Mouse (Mus musculus): ENCODE results near the gene Esr1. TPM values are rescaled to one million over a fixed set of nuclear protein-coding genes. Genes with fewer than 3 reads are reported as not detected.

Gene Esr1
- total and polyA plus RNA-seq, 2 experiments = 12.2 to 30.3 TPM

DNA sequence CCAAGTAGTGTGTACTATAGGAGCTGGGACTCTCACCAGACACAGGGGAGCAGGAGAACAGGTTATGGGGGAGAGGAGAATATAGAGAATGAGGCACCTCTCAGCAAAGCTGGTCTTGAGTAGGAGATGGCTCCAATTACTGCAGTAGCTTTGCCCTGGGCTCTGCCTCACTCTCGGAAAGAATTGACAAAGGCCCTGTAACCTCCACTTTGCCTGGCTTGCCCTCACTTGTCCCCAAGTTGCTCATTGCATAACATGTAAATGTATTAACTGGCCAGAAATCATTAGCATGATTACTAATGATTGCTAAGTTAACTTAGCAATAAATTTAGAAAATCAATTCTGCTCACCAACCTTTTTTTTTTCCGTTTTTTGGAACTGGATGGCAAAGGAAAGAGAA, 333.3 kb downstream of the Esr1 start:
- WGBS = 28% methylated on average over 2 of the region's 2 CpGs
- peak; percentile 28 for DNase-seq (ENCODE audit: extremely low read depth, low read depth, low spot score)
- Histone ChIP-seq H3K79me2 (ENCODE audit: control insufficient read depth, insufficient read depth, low read length) (no peaks in the 10 kb centered on the region), H3K27me3 (ENCODE audit: control insufficient read depth, insufficient read depth, low read length) (no peaks in the 10 kb centered on the region), H3K36me3 (ENCODE audit: control insufficient read depth, insufficient read depth, low read length) (peaks cover 7% of the 10 kb centered on the region), H3K4me1 (ENCODE audit: control insufficient read depth, insufficient read depth, low read length) (peaks cover 2% of the 10 kb centered on the region; the same call in 1 of the 2 replicates), H3K9ac (ENCODE audit: low read depth, low read length) (no peak overlapping the region), H3K27ac (replicated peaks; ENCODE audit: insufficient read depth, low read depth, low read length) (no peak overlapping the region), H3K4me3 (ENCODE audit: insufficient read depth, low read depth, low read length) (no peak overlapping the region)
- no peak for TF ChIP-seq POLR2A (IDR thresholded peaks at IDR 0.05; ENCODE audit: extremely low read depth, insufficient read depth, low read length)
- no peak for TF ChIP-seq CTCF (IDR thresholded peaks at IDR 0.05; ENCODE audit: low read depth, low read length)

DNA sequence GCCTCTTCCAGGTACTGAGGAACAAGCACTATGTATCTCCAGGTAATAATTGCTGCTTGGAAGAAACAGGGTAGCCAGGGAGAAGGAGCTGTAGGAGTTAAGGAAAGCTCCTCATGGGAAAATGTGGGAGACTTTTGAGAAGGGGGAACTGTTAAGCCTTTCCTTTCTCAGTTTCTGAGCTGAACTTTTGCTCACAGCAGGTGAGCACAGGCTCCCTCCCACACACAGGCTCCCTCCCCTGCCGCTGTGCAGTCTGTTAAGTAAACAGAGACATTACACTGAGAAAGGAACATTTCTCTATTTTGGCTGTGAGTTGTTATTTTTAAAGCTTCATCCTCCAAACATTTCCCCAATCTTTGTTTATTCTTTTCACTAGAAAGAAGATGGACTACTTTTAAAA, 354.4 kb downstream of the Esr1 start:
- Histone ChIP-seq H3K27ac (replicated peaks; ENCODE audit: insufficient read depth, low read depth, low read length) (no peak overlapping the region), H3K4me3 (ENCODE audit: insufficient read depth, low read depth, low read length) (no peak overlapping the region), H3K9ac (ENCODE audit: low read depth, low read length) (no peak overlapping the region), H3K4me1 (ENCODE audit: control insufficient read depth, insufficient read depth, low read length) (no peaks in the 10 kb centered on the region), H3K36me3 (ENCODE audit: control insufficient read depth, insufficient read depth, low read length) (peaks cover 6% of the 10 kb centered on the region), H3K79me2 (ENCODE audit: control insufficient read depth, insufficient read depth, low read length) (no peaks in the 10 kb centered on the region), H3K27me3 (ENCODE audit: control insufficient read depth, insufficient read depth, low read length) (no peaks in the 10 kb centered on the region)
- no peak for DNase-seq (ENCODE audit: extremely low read depth, low read depth, low spot score)
- no peak for TF ChIP-seq CTCF (IDR thresholded peaks at IDR 0.05; ENCODE audit: low read depth, low read length)
- no peak for TF ChIP-seq POLR2A (IDR thresholded peaks at IDR 0.05; ENCODE audit: extremely low read depth, insufficient read depth, low read length)
- 17% methylated on average over 1 of the region's 1 CpGs for WGBS

DNA sequence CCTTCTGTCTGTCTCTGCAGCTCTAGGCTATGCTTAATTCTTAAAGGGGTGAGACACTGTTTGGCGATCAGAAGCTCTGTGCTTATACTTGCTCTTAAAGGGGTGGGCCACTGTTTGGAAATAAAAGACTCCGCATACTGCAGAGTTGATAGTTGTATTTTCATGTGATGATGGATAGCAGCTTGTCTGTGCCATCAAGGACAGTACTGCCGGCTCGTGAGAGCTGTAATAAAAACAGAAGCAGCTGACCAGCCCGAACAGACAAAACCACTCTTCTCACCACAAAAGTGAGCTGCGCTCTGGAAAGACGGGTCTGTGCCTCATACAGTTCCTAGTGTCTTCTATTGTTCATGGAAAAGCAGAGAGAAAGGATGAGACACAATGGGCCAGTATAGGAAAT, 359.8 kb downstream of the Esr1 start:
- WGBS = 93% methylated on average over 7 of the region's 7 CpGs
- TF ChIP-seq POLR2A (IDR thresholded peaks at IDR 0.05; ENCODE audit: extremely low read depth, insufficient read depth, low read length) = no peak
- TF ChIP-seq CTCF (IDR thresholded peaks at IDR 0.05; ENCODE audit: low read depth, low read length) = no peak
- H3K36me3 ChIP-seq (ENCODE audit: control insufficient read depth, insufficient read depth, low read length) = peaks cover 8% of the 10 kb centered on the region
- H3K79me2 ChIP-seq (ENCODE audit: control insufficient read depth, insufficient read depth, low read length) = no peaks in the 10 kb centered on the region
- H3K4me3 ChIP-seq (ENCODE audit: insufficient read depth, low read depth, low read length) = no peak overlapping the region
- H3K9ac ChIP-seq (ENCODE audit: low read depth, low read length) = no peak overlapping the region
- no peaks in the 10 kb centered on the region for H3K27me3 ChIP-seq (ENCODE audit: control insufficient read depth, insufficient read depth, low read length)
- no peak overlapping the region for H3K27ac ChIP-seq (replicated peaks; ENCODE audit: insufficient read depth, low read depth, low read length)
- H3K4me1 ChIP-seq (ENCODE audit: control insufficient read depth, insufficient read depth, low read length) = no peaks in the 10 kb centered on the region; the same call in 1 of the 2 replicates
- no peak for DNase-seq (ENCODE audit: extremely low read depth, low read depth, low spot score)

GRCm38 (mm10) chr10:4971586-4971985, 360.2 kb downstream of the Esr1 start:
- Histone ChIP-seq H3K4me3 (ENCODE audit: insufficient read depth, low read depth, low read length) (no peak overlapping the region), H3K4me1 (ENCODE audit: control insufficient read depth, insufficient read depth, low read length) (no peaks in the 10 kb centered on the region; the same call in 1 of the 2 replicates), H3K27me3 (ENCODE audit: control insufficient read depth, insufficient read depth, low read length) (no peaks in the 10 kb centered on the region), H3K36me3 (ENCODE audit: control insufficient read depth, insufficient read depth, low read length) (peaks cover 8% of the 10 kb centered on the region), H3K79me2 (ENCODE audit: control insufficient read depth, insufficient read depth, low read length) (no peaks in the 10 kb centered on the region), H3K27ac (replicated peaks; ENCODE audit: insufficient read depth, low read depth, low read length) (no peak overlapping the region), H3K9ac (ENCODE audit: low read depth, low read length) (no peak overlapping the region)
- DNase-seq (ENCODE audit: extremely low read depth, low read depth, low spot score) = no peak
- TF ChIP-seq CTCF (IDR thresholded peaks at IDR 0.05; ENCODE audit: low read depth, low read length) = no peak

- peaks cover 8% of the 10 kb centered on the region for H3K36me3 ChIP-seq (ENCODE audit: control insufficient read depth, insufficient read depth, low read length)
- WGBS = 72% methylated on average over 2 of the region's 2 CpGs
- H3K4me3 ChIP-seq (ENCODE audit: insufficient read depth, low read depth, low read length) = no peak overlapping the region
- H3K4me1 ChIP-seq (ENCODE audit: control insufficient read depth, insufficient read depth, low read length) = no peaks in the 10 kb centered on the region; the same call in 1 of the 2 replicates
- no peak for DNase-seq (ENCODE audit: extremely low read depth, low read depth, low spot score)
- H3K9ac ChIP-seq (ENCODE audit: low read depth, low read length) = no peak overlapping the region
- TF ChIP-seq CTCF (IDR thresholded peaks at IDR 0.05; ENCODE audit: low read depth, low read length) (no peak), POLR2A (IDR thresholded peaks at IDR 0.05; ENCODE audit: extremely low read depth, insufficient read depth, low read length) (no peak)
- no peaks in the 10 kb centered on the region for H3K27me3 ChIP-seq (ENCODE audit: control insufficient read depth, insufficient read depth, low read length)
- H3K27ac ChIP-seq (replicated peaks; ENCODE audit: insufficient read depth, low read depth, low read length) = no peak overlapping the region
- no peaks in the 10 kb centered on the region for H3K79me2 ChIP-seq (ENCODE audit: control insufficient read depth, insufficient read depth, low read length)
Measured at GRCm38 (mm10) chr10:4972026-4972425, 360.6 kb downstream of the Esr1 start.

GRCm38 (mm10) chr10:4974246-4974645, 362.9 kb downstream of the Esr1 start:
- H3K79me2 ChIP-seq (ENCODE audit: control insufficient read depth, insufficient read depth, low read length) = no peaks in the 10 kb centered on the region
- no peak overlapping the region for H3K27ac ChIP-seq (replicated peaks; ENCODE audit: insufficient read depth, low read depth, low read length)
- 65% methylated on average over 4 of the region's 4 CpGs for WGBS
- TF ChIP-seq CTCF (IDR thresholded peaks at IDR 0.05; ENCODE audit: low read depth, low read length) = no peak
- TF ChIP-seq POLR2A (IDR thresholded peaks at IDR 0.05; ENCODE audit: extremely low read depth, insufficient read depth, low read length) = no peak
- no peak overlapping the region for H3K9ac ChIP-seq (ENCODE audit: low read depth, low read length)
- H3K36me3 ChIP-seq (ENCODE audit: control insufficient read depth, insufficient read depth, low read length) = peaks cover 6% of the 10 kb centered on the region
- no peaks in the 10 kb centered on the region; the same call in 1 of the 2 replicates for H3K4me1 ChIP-seq (ENCODE audit: control insufficient read depth, insufficient read depth, low read length)
- peak; percentile 20 for DNase-seq (ENCODE audit: extremely low read depth, low read depth, low spot score)
- H3K27me3 ChIP-seq (ENCODE audit: control insufficient read depth, insufficient read depth, low read length) = no peaks in the 10 kb centered on the region
- H3K4me3 ChIP-seq (ENCODE audit: insufficient read depth, low read depth, low read length) = no peak overlapping the region
